Mouse (Mus musculus) heart, adult 2 months (tissue): ENCODE data around the gene Nrarp. TPM values are rescaled to one million over a fixed set of nuclear protein-coding genes. Genes with fewer than 3 reads are reported as not detected.

Experiments
- DNase-seq, 2 experiments: peaks; one replicate each; pipeline ENCODE4 v3.0.0; 2021
- H3K27ac ChIP-seq: fragments of 200-600 bp; 2 replicates; pipeline ENCODE4 v1.8.1; 2022
- H3K27me3 ChIP-seq: fragments of 200-500 bp; 2 replicates; pipeline ENCODE4 v1.6.1; 2012; ENCODE audit warnings: mild to moderate bottlenecking, low read length, inconsistent platforms, mixed read lengths; ENCODE audit not compliant: control insufficient read depth, insufficient read depth
- H3K36me3 ChIP-seq: fragments of 200-500 bp; 2 replicates; pipeline ENCODE4 v1.6.1; 2012; ENCODE audit warnings: low read length, inconsistent platforms; ENCODE audit not compliant: control insufficient read depth, insufficient read depth
- H3K4me1 ChIP-seq: fragments of 200-500 bp; 2 replicates; pipeline ENCODE4 v1.6.1; 2011; ENCODE audit warnings: low read length; ENCODE audit not compliant: control insufficient read depth, insufficient read depth
- H3K4me3 ChIP-seq: fragments of 200-600 bp; 2 replicates; pipeline ENCODE4 v1.8.1; 2022
- H3K79me2 ChIP-seq: fragments of 200-500 bp; replicated peaks from 2 replicates; pipeline ENCODE4 v1.6.1; 2012; ENCODE audit warnings: mild to moderate bottlenecking, inconsistent platforms, low read length, moderate library complexity, mixed read lengths; ENCODE audit not compliant: control insufficient read depth, insufficient read depth
- H3K9ac ChIP-seq: fragments of 200-500 bp; 2 replicates; pipeline ENCODE4 v1.6.1; 2012; ENCODE audit warnings: low read depth, mild to moderate bottlenecking, control low read depth, inconsistent platforms, low read length, mixed read lengths
- CTCF ChIP-seq: fragments of 200-600 bp; IDR thresholded peaks from 2 replicates; pipeline ENCODE4 v1.8.1; 2022; ENCODE audit warnings: antibody characterized with exemption, mild to moderate bottlenecking, moderate library complexity
- EP300 ChIP-seq: fragments of 200-500 bp; IDR thresholded peaks from 2 replicates; pipeline ENCODE4 v1.6.1; 2011; ENCODE audit warnings: low read depth, low read length, control low read depth; ENCODE audit not compliant: insufficient read depth
- POLR2A ChIP-seq: fragments of 200-500 bp; IDR thresholded peaks from 2 replicates; pipeline ENCODE4 v1.6.1; 2011; ENCODE audit warnings: mild to moderate bottlenecking, low read depth, low read length, control low read depth; ENCODE audit not compliant: insufficient read depth
- WGBS: fragments of 180-500 bp; shearing (Covaris S2); methylation state at CpG from one replicate; pipeline ENCODE4 v1.1.7; 2018; 5-methylcytosine and 5-hydroxymethylcytosine counted together
- intact Hi-C: fragments of 180-260 bp; cut with DNase I; formaldehyde crosslinking; loops from one replicate; pipeline ENCODE4 v1.15.1; 2025
- polyA plus RNA-seq: library from polyadenylated mRNA; depleted of rRNA; stranded (reverse); fragments of >200 nt; gene quantifications from 2 replicates; pipeline ENCODE4 v1.2.3, GENCODE M21; 2012
- total RNA-seq, 2 experiments: library from RNA; stranded (reverse); gene quantifications; 2 replicates each; pipeline ENCODE4 v1.2.3; 2021

The Nrarp gene
- total and polyA plus RNA-seq, 3 experiments: 6.2 to 11.2 (median 7.4) TPM

DNA sequence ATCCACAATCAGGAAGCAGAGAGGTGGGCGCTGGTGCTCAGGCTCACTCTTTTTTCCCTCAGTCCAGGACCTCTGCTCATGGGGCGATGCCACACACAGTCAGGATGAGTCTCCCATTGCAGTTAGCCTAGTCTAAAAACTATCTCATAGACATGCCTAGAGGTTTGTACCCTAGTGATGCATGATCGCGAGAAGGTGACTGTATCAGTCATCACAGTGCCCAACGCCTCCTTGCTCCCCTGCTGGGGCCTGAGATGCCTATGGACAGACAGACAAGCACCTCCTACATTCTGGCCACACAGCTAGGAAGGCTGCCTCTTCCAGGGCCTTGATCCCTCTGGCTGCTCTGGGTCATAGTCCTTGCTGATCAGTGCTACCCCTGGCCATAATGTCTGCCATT is 33.2 kb upstream of the Nrarp start:
- intact Hi-C loops: no loop called here
- H3K27me3 ChIP-seq: no peaks in the 10 kb centered on the region
- H3K36me3 ChIP-seq: no peaks in the 10 kb centered on the region
- DNase-seq: no peak
- no peaks in the 10 kb centered on the region for H3K79me2 ChIP-seq
- 90% methylated on average over 5 of the region's 5 CpGs for WGBS
- H3K4me3 ChIP-seq: no peak overlapping the region
- no peak overlapping the region for H3K27ac ChIP-seq
- TF ChIP-seq EP300: no peak
- TF ChIP-seq CTCF: no peak
- no peak for TF ChIP-seq POLR2A
- H3K9ac ChIP-seq: no peak overlapping the region
- H3K4me1 ChIP-seq: peaks cover 15% of the 10 kb centered on the region

- H3K36me3 ChIP-seq: no peaks in the 10 kb centered on the region
- H3K27ac ChIP-seq: no peak overlapping the region
- H3K4me1 ChIP-seq: peaks cover 15% of the 10 kb centered on the region
- no peaks in the 10 kb centered on the region for H3K27me3 ChIP-seq
- DNase-seq: no peak
- H3K9ac ChIP-seq: no peak overlapping the region
- no peaks in the 10 kb centered on the region for H3K79me2 ChIP-seq
- no peak overlapping the region for H3K4me3 ChIP-seq
- 89% methylated on average over 5 of the region's 5 CpGs for WGBS
- intact Hi-C loops: no loop called here
- TF ChIP-seq POLR2A: no peak
- TF ChIP-seq CTCF: no peak
- TF ChIP-seq EP300: no peak
Observed at GRCm38 (mm10) chr2:25147892-25148291, 32.7 kb upstream of the Nrarp start.

- peaks cover 12% of the 10 kb centered on the region for H3K4me1 ChIP-seq
- H3K27ac ChIP-seq: no peak overlapping the region
- 74% methylated on average over 2 of the region's 2 CpGs for WGBS
- H3K36me3 ChIP-seq: no peaks in the 10 kb centered on the region
- H3K27me3 ChIP-seq: no peaks in the 10 kb centered on the region
- TF ChIP-seq POLR2A (no peak), EP300 (no peak), CTCF (no peak)
- no peak overlapping the region for H3K9ac ChIP-seq
- H3K4me3 ChIP-seq: no peak overlapping the region
- no peaks in the 10 kb centered on the region for H3K79me2 ChIP-seq
- no peak for DNase-seq
- intact Hi-C loops: no loop called here
Observed at GRCm38 (mm10) chr2:25149643-25150042, 30.9 kb upstream of the Nrarp start.

- Histone ChIP-seq H3K27ac (no peak overlapping the region), H3K79me2 (no peaks in the 10 kb centered on the region), H3K4me3 (no peak overlapping the region), H3K27me3 (no peaks in the 10 kb centered on the region), H3K4me1 (peaks cover under 1% of the 10 kb centered on the region; the same call in 1 of the 2 replicates), H3K36me3 (no peaks in the 10 kb centered on the region), H3K9ac (no peak overlapping the region)
- TF ChIP-seq POLR2A (no peak), EP300 (no peak), CTCF (no peak)
- intact Hi-C loops: no loop called here
- 74% methylated on average over 4 of the region's 4 CpGs for WGBS
- no peak for DNase-seq
Observed at GRCm38 (mm10) chr2:25151280-25151956, 29.1 kb upstream of the Nrarp start.

DNA sequence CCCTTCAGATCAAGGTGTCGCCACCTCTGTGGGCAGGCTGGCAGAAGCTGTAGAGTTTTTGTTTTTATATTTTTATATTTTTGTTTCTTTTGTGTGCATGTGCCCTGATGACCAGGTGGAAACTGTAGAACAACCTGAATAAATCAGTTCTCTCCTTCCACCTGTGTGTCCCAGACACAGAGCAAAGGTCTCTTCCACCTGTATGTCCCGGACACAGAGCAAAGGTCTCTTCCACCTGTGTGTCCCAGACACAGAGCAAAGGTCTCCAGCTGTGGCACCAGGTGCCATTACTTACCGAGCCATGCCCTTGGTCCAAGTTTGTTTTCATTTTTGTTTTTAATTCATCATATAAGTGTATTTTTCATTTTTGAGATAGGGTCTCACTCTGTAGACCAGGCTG is 24.4 kb upstream of the Nrarp start:
- H3K4me3 ChIP-seq: no peak overlapping the region
- H3K27me3 ChIP-seq: no peaks in the 10 kb centered on the region
- H3K36me3 ChIP-seq: no peaks in the 10 kb centered on the region; the same call in 1 of the 2 replicates
- H3K4me1 ChIP-seq: no peaks in the 10 kb centered on the region
- H3K9ac ChIP-seq: no peak overlapping the region
- 90% methylated on average over 3 of the region's 3 CpGs for WGBS
- H3K27ac ChIP-seq: no peak overlapping the region
- H3K79me2 ChIP-seq: no peaks in the 10 kb centered on the region
- intact Hi-C loops: loop anchor here (2.0 to 5.0 kb wide), 2 partner anchors 15 to 59 kb away; partner anchors contain the start of gene Noxa1
- DNase-seq: no peak
- TF ChIP-seq CTCF (no peak), POLR2A (no peak), EP300 (no peak)

DNA sequence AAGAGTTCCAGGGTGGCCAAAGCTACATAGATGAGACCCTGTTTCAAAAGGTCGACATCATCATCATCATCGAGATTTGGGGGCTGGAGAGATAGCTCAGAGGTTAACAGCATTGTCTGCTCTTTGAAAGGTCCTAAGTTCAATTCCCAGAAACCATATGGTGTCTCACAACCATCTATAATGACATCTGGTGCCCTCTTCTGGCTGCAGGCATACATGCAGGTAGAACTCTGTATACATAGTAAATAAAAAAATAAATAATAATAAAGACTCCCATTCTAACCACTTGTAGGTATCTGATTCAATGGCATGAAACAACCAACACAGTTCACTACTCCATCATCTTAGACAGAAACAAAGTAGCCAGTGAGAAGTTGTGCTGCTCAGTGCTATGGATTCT is 23.6 kb upstream of the Nrarp start:
- Histone ChIP-seq H3K79me2 (no peaks in the 10 kb centered on the region), H3K27ac (no peak overlapping the region), H3K4me1 (no peaks in the 10 kb centered on the region), H3K36me3 (no peaks in the 10 kb centered on the region; the same call in 1 of the 2 replicates), H3K4me3 (no peak overlapping the region), H3K27me3 (no peaks in the 10 kb centered on the region), H3K9ac (no peak overlapping the region)
- intact Hi-C loops: loop anchor here (1.0 to 5.0 kb wide), 3 partner anchors 16 to 60 kb away; partner anchors contain the start of gene Noxa1
- no peak for TF ChIP-seq POLR2A
- TF ChIP-seq EP300: no peak
- peak; percentile 73 for TF ChIP-seq CTCF
- 40% methylated on average over 2 of the region's 2 CpGs for WGBS
- no peak for DNase-seq
